In genomic region chr19:6841292-6841597, GRCm38 (mm10) we compare ENCODE assay signal across 10 mouse cellular contexts. TPM values are rescaled to one million over a fixed set of nuclear protein-coding genes. Genes with fewer than 3 reads are reported as not detected.
DNase-seq lines count a peak whose midpoint lies in the region; ATAC-seq and TF ChIP-seq lines count a peak whose summit lies in the region.
"Had no signal": no experiment of that assay in that cellular context is flagged by ENCODE, and none has a peak within 500 bp of the region (broad histone marks: within the 10 kb centered on the region; RNA-seq: fewer than 3 reads in every experiment).

No protein-coding gene starts in this region.

- TF ChIP-seq EP300 in liver, postnatal 0 days (IDR thresholded peaks at IDR 0.05; ENCODE audit: low read depth): no peak

- intact Hi-C loops in heart, postnatal 10 days (cut with DNase I): loop anchor here (2.0 kb wide), 1 partner anchor 68 kb away; the partner anchor contains the start of gene Trmt112

- DNase-seq in heart, adult 11 months: peak; percentile 86
- no peak for DNase-seq in heart, postnatal 10 days
- no peak for DNase-seq in liver, postnatal 0 days
- DNase-seq in T-cell, adult 2 months (ENCODE audit: low spot score): peak; percentile 15
- no peak for DNase-seq in thymus, postnatal 0 days (ENCODE audit: low spot score)
- DNase-seq: adrenal gland, postnatal 36 days had no signal

- no peak overlapping the region for H3K27ac ChIP-seq in liver, embryonic 12.5 days
- no peak overlapping the region for H3K27ac ChIP-seq in liver, postnatal 0 days (ENCODE audit: low read depth)
- H3K27ac ChIP-seq in midbrain, embryonic 15.5 days: no peak overlapping the region
- H3K27ac ChIP-seq in forebrain, embryonic 16.5 days (ENCODE audit: low read length): no peak overlapping the region
- H3K27ac ChIP-seq: liver, embryonic 14.5 days had no signal

- TF ChIP-seq CTCF in liver, postnatal 0 days (IDR thresholded peaks at IDR 0.05; ENCODE audit: low read depth): no peak

- whole genome bisulfite sequencing in liver, embryonic 12.5 days (ENCODE audit: insufficient replicate concordance): 8% methylated on average over 3 of the region's 3 CpGs
- WGBS in liver, postnatal 0 days (ENCODE audit: insufficient replicate concordance): 15% methylated on average over 3 of the region's 3 CpGs
- WGBS in midbrain, embryonic 15.5 days: 24% methylated on average over 3 of the region's 3 CpGs
- 12% methylated on average over 3 of the region's 3 CpGs for WGBS in forebrain, embryonic 16.5 days

- peaks cover 24% of the 10 kb centered on the region for H3K4me1 ChIP-seq in liver, embryonic 12.5 days
- peaks cover 18% of the 10 kb centered on the region for H3K4me1 ChIP-seq in liver, postnatal 0 days (ENCODE audit: insufficient read depth)
- peaks cover 18% of the 10 kb centered on the region for H3K4me1 ChIP-seq in midbrain, embryonic 15.5 days
- peaks cover 17% of the 10 kb centered on the region for H3K4me1 ChIP-seq in forebrain, embryonic 16.5 days (replicated peaks; ENCODE audit: control insufficient read depth, insufficient read depth, low read length)

- peaks cover 68% of the 10 kb centered on the region for H3K27me3 ChIP-seq in liver, embryonic 12.5 days (replicated peaks)
- peaks cover 4% of the 10 kb centered on the region; the same call in 1 of the 2 replicates for H3K27me3 ChIP-seq in liver, postnatal 0 days (ENCODE audit: insufficient read depth, low read length)
- H3K27me3 ChIP-seq in midbrain, embryonic 15.5 days (replicated peaks): peaks cover 34% of the 10 kb centered on the region
- H3K27me3 ChIP-seq in forebrain, embryonic 16.5 days (replicated peaks; ENCODE audit: control insufficient read depth, insufficient read depth, low read length): peaks cover 8% of the 10 kb centered on the region

- no peak for ATAC-seq in liver, embryonic 12.5 days
- no peak for ATAC-seq in liver, postnatal 0 days
- ATAC-seq in midbrain, embryonic 15.5 days (replicated peaks): no peak
- no peak for ATAC-seq in forebrain, embryonic 16.5 days

- H3K4me3 ChIP-seq in liver, embryonic 12.5 days: 0 out of 2 replicates have a peak overlapping the region, but pooled peaks have one; percentile 65
- no peak overlapping the region for H3K4me3 ChIP-seq in liver, postnatal 0 days (ENCODE audit: low read depth, low read length)
- H3K4me3 ChIP-seq in midbrain, embryonic 15.5 days: no peak overlapping the region; the same call in 1 of the 2 replicates
- no peak overlapping the region for H3K4me3 ChIP-seq in forebrain, embryonic 16.5 days (replicated peaks; ENCODE audit: low read length)

- no peak overlapping the region for H3K9ac ChIP-seq in liver, embryonic 12.5 days
- H3K9ac ChIP-seq in liver, postnatal 0 days (replicated peaks): no peak overlapping the region
- H3K9ac ChIP-seq in midbrain, embryonic 15.5 days: no peak overlapping the region
- H3K9ac ChIP-seq in forebrain, embryonic 16.5 days (replicated peaks; ENCODE audit: low read depth, low read length): no peak overlapping the region
- H3K9ac ChIP-seq: liver, embryonic 14.5 days had no signal

- H3K36me3 ChIP-seq in liver, embryonic 12.5 days: peaks cover 10% of the 10 kb centered on the region; the same call in 1 of the 2 replicates
- H3K36me3 ChIP-seq in liver, postnatal 0 days (replicated peaks; ENCODE audit: insufficient read depth, low read length): 0 out of 2 replicates have a peak, but pooled peaks cover 3% of the 10 kb centered on the region
- no peaks in the 10 kb centered on the region for H3K36me3 ChIP-seq in midbrain, embryonic 15.5 days (replicated peaks)
- H3K36me3 ChIP-seq in forebrain, embryonic 16.5 days (ENCODE audit: control insufficient read depth, insufficient read depth): no peaks in the 10 kb centered on the region

- H3K4me2 ChIP-seq in liver, embryonic 12.5 days: peak overlapping the region; percentile 90
- no peak overlapping the region for H3K4me2 ChIP-seq in liver, postnatal 0 days (ENCODE audit: low read depth, low read length)
- peak overlapping the region; percentile 99; the same call in 1 of the 2 replicates for H3K4me2 ChIP-seq in midbrain, embryonic 15.5 days
- H3K4me2 ChIP-seq in forebrain, embryonic 16.5 days (ENCODE audit: low read length): no peak overlapping the region

- H3K9me3 ChIP-seq in liver, embryonic 12.5 days (replicated peaks): no peaks in the 10 kb centered on the region
- H3K9me3 ChIP-seq in liver, postnatal 0 days (ENCODE audit: low read length): no peaks in the 10 kb centered on the region
- H3K9me3 ChIP-seq in midbrain, embryonic 15.5 days: no peaks in the 10 kb centered on the region
- H3K9me3 ChIP-seq in forebrain, embryonic 16.5 days (ENCODE audit: control insufficient read depth, low read length): no peaks in the 10 kb centered on the region

RNA-seq across cellular contexts. Expression of gene Rps6ka4, which starts 0.8 kb away (rescaled TPM):
- total RNA-seq in heart, postnatal 10 days (2021): 10 to 100 TPM; 22.7 to 25.9 TPM
- polyA plus RNA-seq in liver, embryonic 12.5 days (2016; fragmentation: Nextera tagmentation; extraction: Ambion mirVana): 8.5 and 8.7 TPM in 2 replicates
- polyA plus RNA-seq in liver, postnatal 0 days (2015; fragmentation: Nextera tagmentation; extraction: Ambion mirVana): 4.2 and 5.2 TPM in 2 replicates
- 10.5 and 11.9 TPM in 2 replicates for polyA plus RNA-seq in midbrain, embryonic 15.5 days (2015; fragmentation: Nextera tagmentation; extraction: Ambion mirVana)
- polyA plus RNA-seq in forebrain, embryonic 16.5 days (2015; fragmentation: Nextera tagmentation; extraction: Ambion mirVana): 9.4 and 9.7 TPM in 2 replicates
- 9.9 and 11.8 TPM in 2 replicates for polyA plus RNA-seq in thymus, postnatal 0 days (2015; fragmentation: Nextera tagmentation; extraction: Ambion mirVana)

RNA-seq across cellular contexts. Expression of gene Ccdc88b, which starts 16.8 kb away (rescaled TPM):
- total RNA-seq in heart, postnatal 10 days (2021): 1 to 10 TPM in 1 of 2 experiments, under 1 TPM in 1; 0.69 to 1.2 TPM
- 2.8 and 3.3 TPM in 2 replicates for polyA plus RNA-seq in liver, embryonic 12.5 days (2016; fragmentation: Nextera tagmentation; extraction: Ambion mirVana)
- polyA plus RNA-seq in liver, postnatal 0 days (2015; fragmentation: Nextera tagmentation; extraction: Ambion mirVana): 2.6 and 2.8 TPM in 2 replicates
- 0.54 and 0.56 TPM in 2 replicates for polyA plus RNA-seq in midbrain, embryonic 15.5 days (2015; fragmentation: Nextera tagmentation; extraction: Ambion mirVana)
- polyA plus RNA-seq in forebrain, embryonic 16.5 days (2015; fragmentation: Nextera tagmentation; extraction: Ambion mirVana): 0.68 and 1.1 TPM in 2 replicates
- 18.8 and 23.0 TPM in 2 replicates for polyA plus RNA-seq in thymus, postnatal 0 days (2015; fragmentation: Nextera tagmentation; extraction: Ambion mirVana)

Comparison
In these comparisons a context has a peak if more than half of its experiments do, and no peak if none do; other contexts are left out.
1. DNase-seq: peak in heart, adult 11 months (single experiment) and T-cell, adult 2 months (single experiment); none in heart, postnatal 10 days (0 of 2), liver, postnatal 0 days (single experiment) and thymus, postnatal 0 days (single experiment).
2. H3K4me2 ChIP-seq: peak in liver, embryonic 12.5 days (single experiment) and midbrain, embryonic 15.5 days (single experiment); none in liver, postnatal 0 days (single experiment) and forebrain, embryonic 16.5 days (single experiment).